ENCODE assay signal across 8 mouse cellular contexts in genomic region chr10:12548616-12549084, GRCm38 (mm10).
DNase-seq lines count a peak whose midpoint lies in the region; ATAC-seq and TF ChIP-seq lines count a peak whose summit lies in the region.

No protein-coding gene starts in this region.

- no peaks in the 10 kb centered on the region for H3K36me3 ChIP-seq in kidney, adult 2 months (ENCODE audit: control insufficient read depth, insufficient read depth, low read length)
- H3K36me3 ChIP-seq in neural tube, embryonic 15.5 days = no peaks in the 10 kb centered on the region

- no peak for ATAC-seq in CD4-positive, CD25-positive, alpha-beta regulatory T cell, adult 4 months
- ATAC-seq in neural tube, embryonic 15.5 days (ENCODE audit: low FRiP score) = peak; percentile 87

- H3K4me3 ChIP-seq in kidney, adult 2 months (ENCODE audit: insufficient read depth, low read depth, low read length) = peak overlapping the region; percentile 32
- peak overlapping the region; percentile 54 for H3K4me3 ChIP-seq in lung, adult 2 months (replicated peaks; ENCODE audit: extremely low read depth, low read depth, low read length)
- H3K4me3 ChIP-seq in neural tube, embryonic 15.5 days (replicated peaks) = peak overlapping the region; percentile 19

- TF ChIP-seq POLR2A in kidney, adult 2 months (IDR thresholded peaks at IDR 0.05; ENCODE audit: low read depth, low read length) = no peak
- peak; percentile 18; the same call in 1 of the 2 replicates for TF ChIP-seq POLR2A in lung, adult 2 months (IDR thresholded peaks at IDR 0.05; ENCODE audit: borderline replicate concordance, extremely low read depth, low read depth, low read length)

- DNase-seq in CD4-positive, CD25-positive, alpha-beta regulatory T cell, adult 2 months (ENCODE audit: low read depth, low spot score) = peak; percentile 5
- DNase-seq in brain, embryonic 18.5 days (ENCODE audit: low read depth, low spot score) = peak; percentile 58
- DNase-seq in heart, adult 8-10 months (ENCODE audit: low spot score) = peak; percentile 21
- DNase-seq in kidney, adult 2 months = peak; percentile 48
- peak; percentile 26 for DNase-seq in lung, adult 2 months
- no peak for DNase-seq in gastrocnemius, adult 8-10 months (ENCODE audit: low spot score in 2 of 2)

- H3K4me2 ChIP-seq in neural tube, embryonic 15.5 days = peak overlapping the region; percentile 57

- no peak overlapping the region for H3K27ac ChIP-seq in kidney, adult 2 months (ENCODE audit: insufficient read depth, low read depth, low read length)
- peak overlapping the region; percentile 28; the same call in 1 of the 2 replicates for H3K27ac ChIP-seq in neural tube, embryonic 15.5 days (replicated peaks)

- no peaks in the 10 kb centered on the region for H3K27me3 ChIP-seq in kidney, adult 2 months (replicated peaks; ENCODE audit: control insufficient read depth, insufficient read depth, low read length)
- H3K27me3 ChIP-seq in neural tube, embryonic 15.5 days (replicated peaks) = peaks cover 5% of the 10 kb centered on the region; the same call in 1 of the 2 replicates

- WGBS in kidney, adult 2 months = 6% methylated on average over 13 of the region's 13 CpGs
- 2% methylated on average over 13 of the region's 13 CpGs for WGBS in lung, adult 2 months
- WGBS in neural tube, embryonic 15.5 days = under 1% methylated on average over 13 of the region's 13 CpGs

- no peaks in the 10 kb centered on the region for H3K9me3 ChIP-seq in neural tube, embryonic 15.5 days (replicated peaks)

- 0 out of 2 replicates have a peak overlapping the region, but pooled peaks have one; percentile 7 for H3K9ac ChIP-seq in neural tube, embryonic 15.5 days (replicated peaks)

- 0 out of 2 replicates have a peak, but pooled peaks cover 3% of the 10 kb centered on the region for H3K4me1 ChIP-seq in kidney, adult 2 months (ENCODE audit: control insufficient read depth, insufficient read depth, low read length)
- peaks cover 9% of the 10 kb centered on the region for H3K4me1 ChIP-seq in lung, adult 2 months (ENCODE audit: control insufficient read depth, insufficient read depth, low read length)
- peaks cover 30% of the 10 kb centered on the region for H3K4me1 ChIP-seq in neural tube, embryonic 15.5 days

- TF ChIP-seq CTCF in kidney, adult 2 months (conservative IDR thresholded peaks at IDR 0.05; ENCODE audit: insufficient read depth, insufficient read length, low read depth, low read length) = peak; percentile 32; the same call in 1 of the 2 replicates
- TF ChIP-seq CTCF in lung, adult 2 months (IDR thresholded peaks at IDR 0.05; ENCODE audit: insufficient read depth, low read length) = peak; percentile 41; the same call in 1 of the 2 replicates

Comparison
In these comparisons a context has a peak if more than half of its experiments do, and no peak if none do; other contexts are left out.
1. DNase-seq: peak in CD4-positive, CD25-positive, alpha-beta regulatory T cell, adult 2 months (single experiment), brain, embryonic 18.5 days (single experiment), heart, adult 8-10 months (single experiment), kidney, adult 2 months (single experiment) and lung, adult 2 months (single experiment); none in gastrocnemius, adult 8-10 months (0 of 2).
2. Peak in every context shown above with its lines, with median percentiles within 50 percentile points of each other: H3K4me3 ChIP-seq.